Mouse (Mus musculus): ENCODE measurements around the gene Gcc1.

GRCm38 (mm10) chr6:28459221-28459668 lies 31.1 kb upstream of the Gcc1 start:
- no peak for TF ChIP-seq EP300 (IDR thresholded peaks at IDR 0.05; ENCODE audit: low read length)
- no peak for TF ChIP-seq CTCF (conservative IDR thresholded peaks at IDR 0.05 in 1 of 2, IDR thresholded peaks at IDR 0.05 in 1 of 2; ENCODE audit: low read depth in 2 of 2, low read length in 2 of 2)
- TF ChIP-seq MAX (IDR thresholded peaks at IDR 0.05; ENCODE audit: low read length): no peak
- no peak for TF ChIP-seq SMC3 (IDR thresholded peaks at IDR 0.05; ENCODE audit: low read depth, low read length)
- TF ChIP-seq CHD1 (IDR thresholded peaks at IDR 0.05; ENCODE audit: low read depth, low read length): no peak
- TF ChIP-seq GABPA (IDR thresholded peaks at IDR 0.05; ENCODE audit: insufficient replicate concordance, low read depth, low read length): no peak
- no peak for TF ChIP-seq MAZ (IDR thresholded peaks at IDR 0.05; ENCODE audit: low read depth, low read length)
- TF ChIP-seq POLR2A (IDR thresholded peaks at IDR 0.05; ENCODE audit: low read depth, low read length): no peak
- no peak for TF ChIP-seq BHLHE40 (IDR thresholded peaks at IDR 0.05; ENCODE audit: low read depth, low read length)
- TF ChIP-seq NELFE (IDR thresholded peaks at IDR 0.05; ENCODE audit: low read depth, low read length): no peak
- no peak for TF ChIP-seq IRF4 (IDR thresholded peaks at IDR 0.05; ENCODE audit: low read depth, low read length)
- no peak for TF ChIP-seq USF2 (conservative IDR thresholded peaks at IDR 0.05; ENCODE audit: low read depth, low read length)

Measured in CH12.LX (cell line).